Mouse (Mus musculus) megakaryocyte, embryonic 14.5 days (primary cell): ENCODE results near the gene Kbtbd3. TPM values are rescaled to one million over a fixed set of nuclear protein-coding genes. Genes with fewer than 3 reads are reported as not detected.

Experiments used
- H3K27me3 ChIP-seq: replicated peaks from 2 replicates; pipeline ENCODE3; 2012; ENCODE audit warnings: inconsistent platforms
- H3K36me3 ChIP-seq: replicated peaks from 2 replicates; pipeline ENCODE3; 2012; ENCODE audit warnings: low read length, inconsistent platforms, mixed read lengths
- H3K4me1 ChIP-seq: 2 replicates; pipeline ENCODE4 v1.6.1; 2012; ENCODE audit warnings: inconsistent platforms
- H3K4me3 ChIP-seq: replicated peaks from 2 replicates; pipeline ENCODE3; 2012; ENCODE audit warnings: moderate library complexity, mild to moderate bottlenecking, inconsistent platforms
- H3K9me3 ChIP-seq: 2 replicates; pipeline ENCODE4 v1.6.1; 2012; ENCODE audit warnings: inconsistent platforms
- FLI1 ChIP-seq: IDR thresholded peaks from 2 replicates; pipeline ENCODE4 v1.6.1; 2012; ENCODE audit warnings: low read length, inconsistent platforms, mixed read lengths
- GATA1 ChIP-seq: IDR thresholded peaks from 3 replicates; pipeline ENCODE4 v1.6.1; 2012; ENCODE audit warnings: mixed read lengths, low read length, inconsistent platforms, borderline replicate concordance
- polyA plus RNA-seq: library from polyadenylated mRNA; stranded (reverse); fragments of >175 nt; gene quantifications from 2 replicates; pipeline ENCODE4 v1.2.3, GENCODE M21; 2012; ENCODE audit warnings: low replicate concordance; ENCODE audit not compliant: insufficient read depth

Gene Kbtbd3
- polyA plus RNA-seq: not detected in 2 replicates

GRCm38 (mm10) chr9:4309351-4310085 is at the start of gene Kbtbd3, which contains the start of gene Aasdhppt:
Kbtbd3 (plus strand) TSS chr9:4309833.
Aasdhppt (minus strand) TSS chr9:4309471.
- H3K4me3 ChIP-seq: peak within 1 kb of the TSS; percentile 97
- H3K4me1 ChIP-seq: peaks cover 31% of the 10 kb centered on the region
- H3K9me3 ChIP-seq: no peaks in the 10 kb centered on the region
- no peaks in the 10 kb centered on the region for H3K27me3 ChIP-seq
- peaks cover 16% of the 10 kb centered on the region for H3K36me3 ChIP-seq
- TF ChIP-seq GATA1 (no peak), FLI1 (0 out of 2 replicates have a peak, but pooled peaks have one; percentile 19)

GRCm38 (mm10) chr9:4259841-4260745 is 49.5 kb upstream of the Kbtbd3 start:
- Histone ChIP-seq H3K36me3 (no peaks in the 10 kb centered on the region), H3K4me1 (no peaks in the 10 kb centered on the region), H3K9me3 (peaks cover 25% of the 10 kb centered on the region), H3K27me3 (peaks cover 1% of the 10 kb centered on the region), H3K4me3 (peak overlapping the region; percentile 71)
- TF ChIP-seq FLI1 (no peak), GATA1 (no peak)

GRCm38 (mm10) chr9:4260746-4261090 is 48.9 kb upstream of the Kbtbd3 start:
- TF ChIP-seq FLI1: no peak
- no peak for TF ChIP-seq GATA1
- Histone ChIP-seq H3K4me1 (no peaks in the 10 kb centered on the region), H3K4me3 (no peak overlapping the region)

GRCm38 (mm10) chr9:4266881-4267280 is 42.8 kb upstream of the Kbtbd3 start:
- no peak for TF ChIP-seq FLI1
- no peak for TF ChIP-seq GATA1
- Histone ChIP-seq H3K4me3 (peak overlapping the region; percentile 30), H3K36me3 (no peaks in the 10 kb centered on the region), H3K27me3 (no peaks in the 10 kb centered on the region), H3K9me3 (peaks cover 11% of the 10 kb centered on the region), H3K4me1 (no peaks in the 10 kb centered on the region)

More at GRCm38 (mm10) chr9:4260746-4261090, 48.9 kb upstream of the Kbtbd3 start:
- no peaks in the 10 kb centered on the region for H3K36me3 ChIP-seq
- H3K27me3 ChIP-seq: peaks cover 1% of the 10 kb centered on the region
- H3K9me3 ChIP-seq: peaks cover 25% of the 10 kb centered on the region

- TF ChIP-seq GATA1 (no peak), FLI1 (no peak)
- no peaks in the 10 kb centered on the region for H3K27me3 ChIP-seq
- H3K4me1 ChIP-seq: no peaks in the 10 kb centered on the region
- H3K4me3 ChIP-seq: no peak overlapping the region
- H3K9me3 ChIP-seq: no peaks in the 10 kb centered on the region
- peaks cover 17% of the 10 kb centered on the region for H3K36me3 ChIP-seq
Measured at GRCm38 (mm10) chr9:4283850-4284249, 25.8 kb upstream of the Kbtbd3 start.

- Histone ChIP-seq H3K4me1 (peaks cover 5% of the 10 kb centered on the region; the same call in 1 of the 2 replicates), H3K36me3 (peaks cover 63% of the 10 kb centered on the region), H3K27me3 (no peaks in the 10 kb centered on the region)
Measured at GRCm38 (mm10) chr9:4300466-4300865, 9.2 kb upstream of the Kbtbd3 start.

GRCm38 (mm10) chr9:4304867-4305266 is 4.8 kb upstream of the Kbtbd3 start:
- Histone ChIP-seq H3K9me3 (no peaks in the 10 kb centered on the region), H3K4me1 (peaks cover 22% of the 10 kb centered on the region; the same call in 1 of the 2 replicates), H3K36me3 (peaks cover 34% of the 10 kb centered on the region), H3K27me3 (no peaks in the 10 kb centered on the region), H3K4me3 (no peak overlapping the region)
- TF ChIP-seq GATA1 (no peak), FLI1 (no peak)

More at GRCm38 (mm10) chr9:4300466-4300865, 9.2 kb upstream of the Kbtbd3 start:
- H3K9me3 ChIP-seq: no peaks in the 10 kb centered on the region
- TF ChIP-seq FLI1 (no peak), GATA1 (no peak)
- no peak overlapping the region for H3K4me3 ChIP-seq

GRCm38 (mm10) chr9:4308628-4309350 is 844 bp upstream of the Kbtbd3 start:
- H3K36me3 ChIP-seq: peaks cover 14% of the 10 kb centered on the region
- no peaks in the 10 kb centered on the region for H3K9me3 ChIP-seq
- TF ChIP-seq GATA1: no peak
- no peaks in the 10 kb centered on the region for H3K27me3 ChIP-seq
- peaks cover 35% of the 10 kb centered on the region for H3K4me1 ChIP-seq
- H3K4me3 ChIP-seq: peak overlapping the region; percentile 97

- no peaks in the 10 kb centered on the region for H3K9me3 ChIP-seq
- peaks cover 31% of the 10 kb centered on the region for H3K4me1 ChIP-seq
- peaks cover 23% of the 10 kb centered on the region for H3K36me3 ChIP-seq
- peak overlapping the region; percentile 97 for H3K4me3 ChIP-seq
- no peaks in the 10 kb centered on the region for H3K27me3 ChIP-seq
- no peak for TF ChIP-seq FLI1
- no peak for TF ChIP-seq GATA1
Measured at GRCm38 (mm10) chr9:4310706-4311105, 1.1 kb downstream of the Kbtbd3 start.

- Histone ChIP-seq H3K9me3 (no peaks in the 10 kb centered on the region), H3K4me1 (peaks cover 30% of the 10 kb centered on the region), H3K36me3 (peaks cover 25% of the 10 kb centered on the region), H3K27me3 (no peaks in the 10 kb centered on the region), H3K4me3 (peak overlapping the region; percentile 97)
- TF ChIP-seq GATA1 (no peak), FLI1 (no peak)
Measured at GRCm38 (mm10) chr9:4311162-4311561, 1.5 kb downstream of the Kbtbd3 start.
